Mouse (Mus musculus): ENCODE measurements around the gene Car5a. TPM values are rescaled to one million over a fixed set of nuclear protein-coding genes. Genes with fewer than 3 reads are reported as not detected.

Gene Car5a
- total and polyA plus RNA-seq, 3 experiments, result 0.08 TPM; not detected in 2

GRCm38 (mm10) chr8:121889810-121890785, 54.6 kb downstream of the Car5a start:
- Histone ChIP-seq H3K79me2 (ENCODE audit: control insufficient read depth, insufficient read depth, low read length, poor library complexity) (peaks cover 10% of the 10 kb centered on the region), H3K9me3 (replicated peaks; ENCODE audit: insufficient read depth, low read length) (no peaks in the 10 kb centered on the region), H3K27me3 (ENCODE audit: control insufficient read depth in 1 of 2, insufficient read depth in 2 of 2, low read length in 2 of 2) (no peaks in the 10 kb centered on the region), H3K27ac (ENCODE audit: control insufficient read depth, low read depth, low read length) (no peak overlapping the region), H3K4me1 (ENCODE audit: control insufficient read depth in 1 of 2, insufficient read depth in 2 of 2, low read length in 2 of 2) (no peaks in the 10 kb centered on the region), H3K4me3 (ENCODE audit: control insufficient read depth in 1 of 2, insufficient read depth in 1 of 2, low read depth in 2 of 2, low read length in 2 of 2) (no peak overlapping the region), H3K9ac (ENCODE audit: control insufficient read depth, low read depth, low read length, poor library complexity, severe bottlenecking) (no peak overlapping the region), H3K36me3 (ENCODE audit: control insufficient read depth in 1 of 2, insufficient read depth in 2 of 2, low read length in 2 of 2) (peaks cover 0 to 44% of the 10 kb centered on the region in 2 experiments; a peak in 2 of 4 replicates)
- no peak for DNase-seq (ENCODE audit: low read depth, low spot score)
- TF ChIP-seq HCFC1 (IDR thresholded peaks at IDR 0.05; ENCODE audit: low read depth, low read length) (no peak), UBTF (IDR thresholded peaks at IDR 0.05; ENCODE audit: borderline replicate concordance, insufficient read depth, low read depth, low read length) (no peak), ZMIZ1 (IDR thresholded peaks at IDR 0.05; ENCODE audit: low read depth, low read length) (no peak), SMC3 (IDR thresholded peaks at IDR 0.05; ENCODE audit: low read depth, low read length) (no peak), USF2 (IDR thresholded peaks at IDR 0.05; ENCODE audit: borderline replicate concordance in 1 of 2, insufficient read depth in 1 of 2, low read depth in 1 of 2, low read length in 2 of 2) (no peak), TCF12 (IDR thresholded peaks at IDR 0.05; ENCODE audit: low read depth, low read length) (no peak), CHD2 (IDR thresholded peaks at IDR 0.05; ENCODE audit: low read length) (no peak), USF1 (IDR thresholded peaks at IDR 0.05; ENCODE audit: low read depth, low read length) (no peak), NRF1 (IDR thresholded peaks at IDR 0.05; ENCODE audit: insufficient read depth, low read depth, low read length, poor library complexity, severe bottlenecking) (no peak), TAL1 (IDR thresholded peaks at IDR 0.05; ENCODE audit: low read length) (no peak), CTCF (IDR thresholded peaks at IDR 0.05 in 2 of 3, conservative IDR thresholded peaks at IDR 0.05 in 1 of 3; ENCODE audit: control insufficient read depth in 1 of 3, insufficient read depth in 1 of 3, low read depth in 2 of 3, low read length in 3 of 3, poor library complexity in 1 of 3, severe bottlenecking in 1 of 3) (no peak)

- no peaks in the 10 kb centered on the region for H3K27me3 ChIP-seq (ENCODE audit: control insufficient read depth in 1 of 2, insufficient read depth in 2 of 2, low read length in 2 of 2)
- no peak overlapping the region for H3K27ac ChIP-seq (ENCODE audit: control insufficient read depth, low read depth, low read length)
- H3K79me2 ChIP-seq (ENCODE audit: control insufficient read depth, insufficient read depth, low read length, poor library complexity), result peaks cover 7% of the 10 kb centered on the region
- TF ChIP-seq MYB (IDR thresholded peaks at IDR 0.05; ENCODE audit: low read depth, low read length) (no peak), POLR2A (IDR thresholded peaks at IDR 0.05; ENCODE audit: control insufficient read depth in 1 of 2, insufficient read depth in 1 of 2, low read depth in 1 of 2, low read length in 2 of 2, poor library complexity in 1 of 2) (no peak), ZKSCAN1 (IDR thresholded peaks at IDR 0.05; ENCODE audit: low read depth, low read length) (no peak), JUND (IDR thresholded peaks at IDR 0.05; ENCODE audit: low read depth, low read length) (no peak), ZMIZ1 (IDR thresholded peaks at IDR 0.05; ENCODE audit: low read depth, low read length) (no peak), MYC (IDR thresholded peaks at IDR 0.05; ENCODE audit: low read depth, low read length) (no peak), MXI1 (IDR thresholded peaks at IDR 0.05; ENCODE audit: low read depth, low read length) (no peak), USF2 (IDR thresholded peaks at IDR 0.05; ENCODE audit: borderline replicate concordance in 1 of 2, insufficient read depth in 1 of 2, low read depth in 1 of 2, low read length in 2 of 2) (no peak), TAL1 (IDR thresholded peaks at IDR 0.05; ENCODE audit: low read length) (no peak), ZC3H11A (IDR thresholded peaks at IDR 0.05; ENCODE audit: low read depth, low read length) (no peak), RAD21 (IDR thresholded peaks at IDR 0.05; ENCODE audit: low read depth, low read length) (no peak), E2F4 (IDR thresholded peaks at IDR 0.05; ENCODE audit: borderline replicate concordance, low read depth, low read length) (no peak), MAZ (IDR thresholded peaks at IDR 0.05; ENCODE audit: low read depth, low read length) (no peak), NELFE (IDR thresholded peaks at IDR 0.05; ENCODE audit: low read depth, low read length) (no peak), BHLHE40 (IDR thresholded peaks at IDR 0.05; ENCODE audit: borderline replicate concordance, low read depth, low read length) (no peak), EP300 (IDR thresholded peaks at IDR 0.05; ENCODE audit: low read depth in 1 of 2, low read length in 2 of 2) (no peak), SMC3 (IDR thresholded peaks at IDR 0.05; ENCODE audit: low read depth, low read length) (no peak), ZNF384 (IDR thresholded peaks at IDR 0.05; ENCODE audit: low read depth, low read length) (no peak)
- no peak overlapping the region for H3K9ac ChIP-seq (ENCODE audit: control insufficient read depth, low read depth, low read length, poor library complexity, severe bottlenecking)
- H3K36me3 ChIP-seq (ENCODE audit: control insufficient read depth in 1 of 2, insufficient read depth in 2 of 2, low read length in 2 of 2), result peaks cover 0 to 42% of the 10 kb centered on the region in 2 experiments; a peak in 2 of 4 replicates
- no peak overlapping the region for H3K4me3 ChIP-seq (ENCODE audit: control insufficient read depth in 1 of 2, insufficient read depth in 1 of 2, low read depth in 2 of 2, low read length in 2 of 2)
- H3K4me1 ChIP-seq (ENCODE audit: control insufficient read depth in 1 of 2, insufficient read depth in 2 of 2, low read length in 2 of 2), result no peaks in the 10 kb centered on the region
- H3K9me3 ChIP-seq (replicated peaks; ENCODE audit: insufficient read depth, low read length), result no peaks in the 10 kb centered on the region
- no peak for DNase-seq (ENCODE audit: low read depth, low spot score)
Observed at GRCm38 (mm10) chr8:121889317-121889716, 55.4 kb downstream of the Car5a start.
